Mouse (Mus musculus): ENCODE data around the gene Ak5.

DNA sequence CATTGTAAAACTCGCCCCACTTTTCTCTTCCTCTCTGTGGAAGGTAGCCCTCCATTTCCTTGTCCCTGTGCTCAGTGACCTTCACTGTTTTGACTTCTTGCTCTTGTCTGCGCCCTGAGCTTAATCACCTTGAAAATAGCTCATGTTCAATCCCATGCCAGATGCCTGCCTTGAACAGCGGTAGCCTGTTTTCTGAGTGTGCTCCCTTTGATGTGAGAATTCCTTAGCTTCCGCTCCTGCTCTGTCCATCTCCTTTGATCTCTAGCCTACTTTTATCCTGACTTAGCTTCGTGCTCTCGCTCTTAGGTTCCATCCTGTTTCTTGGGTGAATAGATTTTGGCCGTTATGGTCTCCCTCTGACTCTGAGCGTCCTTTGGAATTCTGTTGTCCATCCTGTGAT, 31.1 kb upstream of the Ak5 start:
- TF ChIP-seq CTCF (IDR thresholded peaks at IDR 0.05; ENCODE audit: borderline replicate concordance, insufficient read depth, low read depth, low read length) (no peak), POLR2A (IDR thresholded peaks at IDR 0.05; ENCODE audit: borderline replicate concordance, insufficient read depth, low read length) (no peak)
